In genomic region chr5:113685471-113685870, GRCm38 (mm10) we compare ENCODE assay signal across 24 mouse cellular contexts. TPM values are rescaled to one million over a fixed set of nuclear protein-coding genes. Genes with fewer than 3 reads are reported as not detected.
"Had no signal": no experiment of that assay in that cellular context is flagged by ENCODE, and none has a peak within 500 bp of the region (broad histone marks: within the 10 kb centered on the region; RNA-seq: fewer than 3 reads in every experiment).

No protein-coding gene starts in this region.

- H3K27me3 ChIP-seq: limb, embryonic 15.5 days; liver, embryonic 12.5 days; midbrain, embryonic 12.5 days; neural tube, embryonic 12.5 days had no signal

- H3K9ac ChIP-seq: limb, embryonic 15.5 days; liver, embryonic 12.5 days; lung, embryonic 14.5 days; midbrain, embryonic 12.5 days; neural tube, embryonic 12.5 days had no signal

- H3K4me2 ChIP-seq: limb, embryonic 15.5 days; liver, embryonic 12.5 days; lung, embryonic 14.5 days; midbrain, embryonic 12.5 days; neural tube, embryonic 12.5 days had no signal

- H3K4me3 ChIP-seq: left cerebral cortex, adult 2 months; limb, embryonic 15.5 days; liver, embryonic 12.5 days; megakaryocyte, embryonic 14.5 days; midbrain, embryonic 12.5 days; neural tube, embryonic 12.5 days had no signal

- ATAC-seq: liver, embryonic 12.5 days had no signal

- H3K27ac ChIP-seq: left cerebral cortex, adult 2 months; limb, embryonic 15.5 days; liver, embryonic 12.5 days; macrophage; midbrain, embryonic 12.5 days; neural tube, embryonic 12.5 days had no signal

- H3K4me1 ChIP-seq: liver, embryonic 12.5 days; megakaryocyte, embryonic 14.5 days had no signal

- DNase-seq: kidney, postnatal 10 days; kidney, postnatal 4 days; lung, embryonic 14.5 days; lung, postnatal 14 days; right cerebral cortex, postnatal 4 days; spleen, adult 18-20 months; thymus, adult 2 months; thymus, postnatal 25 days had no signal

- H3K36me3 ChIP-seq: limb, embryonic 15.5 days; liver, embryonic 12.5 days; midbrain, embryonic 12.5 days; neural tube, embryonic 12.5 days had no signal

- H3K9me3 ChIP-seq: limb, embryonic 15.5 days; midbrain, embryonic 12.5 days; neural tube, embryonic 12.5 days had no signal

RNA-seq across cellular contexts. Expression of gene 1700069L16Rik, which starts 39.1 kb away (rescaled TPM):
- total RNA-seq: layer of hippocampus, adult 8-10 months; layer of hippocampus, postnatal 14 days; left cerebral cortex, adult 2 months; left cerebral cortex, postnatal 14 days; neutrophil, adult 5-6 weeks had no signal
- polyA plus RNA-seq: kidney, embryonic 14.5 days; limb, embryonic 11.5 days; limb, embryonic 15.5 days; liver, embryonic 12.5 days; liver, embryonic 16.5 days; lung, embryonic 14.5 days; macrophage; midbrain, embryonic 12.5 days; neural tube, embryonic 12.5 days; stomach, embryonic 14.5 days; thymus, adult 2 months; urinary bladder, adult 2 months had no signal
